Mouse (Mus musculus) midbrain, embryonic 16.5 days (tissue): ENCODE measurements around the gene Hhex. TPM values are rescaled to one million over a fixed set of nuclear protein-coding genes. Genes with fewer than 3 reads are reported as not detected.

ENCODE experiments used
- ATAC-seq: fragments of 200-750 bp; cut with Nextera tagmentation; 2 replicates; pipeline ENCODE4 v1.8.0; 2017; ENCODE audit warnings: moderate TSS enrichment
- H3K27ac ChIP-seq: fragments of 300-500 bp; sonication (generic); 2 replicates; pipeline ENCODE4 v1.5.1; 2014; ENCODE audit warnings: mild to moderate bottlenecking, low read length, mixed read lengths
- H3K27me3 ChIP-seq: fragments of 300-500 bp; sonication (generic); 2 replicates; pipeline ENCODE4 v1.6.1; 2014; ENCODE audit warnings: low read depth, low read length, mixed read lengths; ENCODE audit not compliant: control insufficient read depth, insufficient read depth
- H3K36me3 ChIP-seq: fragments of 300-500 bp; sonication (generic); 2 replicates; pipeline ENCODE4 v1.6.1; 2014; ENCODE audit warnings: mild to moderate bottlenecking, low read length, moderate library complexity, mixed read lengths; ENCODE audit not compliant: control insufficient read depth, insufficient read depth
- H3K4me1 ChIP-seq: fragments of 300-500 bp; sonication (generic); 2 replicates; pipeline ENCODE4 v1.6.1; 2014; ENCODE audit warnings: mild to moderate bottlenecking, low read length, mixed read lengths; ENCODE audit not compliant: control insufficient read depth, insufficient read depth
- H3K4me2 ChIP-seq: fragments of 300-500 bp; sonication (generic); 2 replicates; pipeline ENCODE4 v1.6.1; 2014; ENCODE audit warnings: mild to moderate bottlenecking, low read length, mixed read lengths
- H3K4me3 ChIP-seq: fragments of 300-500 bp; sonication (generic); 2 replicates; pipeline ENCODE4 v1.5.1; 2014; ENCODE audit warnings: low read depth, mild to moderate bottlenecking, low read length, moderate library complexity, mixed read lengths
- H3K9ac ChIP-seq: fragments of 300-500 bp; sonication (generic); 2 replicates; pipeline ENCODE4 v1.6.1; 2014; ENCODE audit warnings: low read depth, low read length, mixed read lengths
- H3K9me3 ChIP-seq: fragments of 300-500 bp; sonication (generic); replicated peaks from 2 replicates; pipeline ENCODE4 v1.6.1; 2014; ENCODE audit warnings: mild to moderate bottlenecking, low read length, mixed read lengths; ENCODE audit not compliant: control insufficient read depth, poor library complexity, severe bottlenecking
- WGBS: fragments of 180-500 bp; shearing (Covaris S2); extraction: QIAGEN DNeasy Blood & Tissue Kit; methylation state at CpG from one replicate; pipeline ENCODE4 v1.1.7; 2014; 5-methylcytosine and 5-hydroxymethylcytosine counted together
- polyA plus RNA-seq: library from polyadenylated mRNA; unstranded; fragments of >200 nt; fragmentation: Nextera tagmentation; extraction: Ambion mirVana; gene quantifications from 2 replicates; pipeline ENCODE4 v1.2.1, GENCODE M21; 2015

The Hhex gene
- 4.6 TPM in 2 replicates for polyA plus RNA-seq

DNA sequence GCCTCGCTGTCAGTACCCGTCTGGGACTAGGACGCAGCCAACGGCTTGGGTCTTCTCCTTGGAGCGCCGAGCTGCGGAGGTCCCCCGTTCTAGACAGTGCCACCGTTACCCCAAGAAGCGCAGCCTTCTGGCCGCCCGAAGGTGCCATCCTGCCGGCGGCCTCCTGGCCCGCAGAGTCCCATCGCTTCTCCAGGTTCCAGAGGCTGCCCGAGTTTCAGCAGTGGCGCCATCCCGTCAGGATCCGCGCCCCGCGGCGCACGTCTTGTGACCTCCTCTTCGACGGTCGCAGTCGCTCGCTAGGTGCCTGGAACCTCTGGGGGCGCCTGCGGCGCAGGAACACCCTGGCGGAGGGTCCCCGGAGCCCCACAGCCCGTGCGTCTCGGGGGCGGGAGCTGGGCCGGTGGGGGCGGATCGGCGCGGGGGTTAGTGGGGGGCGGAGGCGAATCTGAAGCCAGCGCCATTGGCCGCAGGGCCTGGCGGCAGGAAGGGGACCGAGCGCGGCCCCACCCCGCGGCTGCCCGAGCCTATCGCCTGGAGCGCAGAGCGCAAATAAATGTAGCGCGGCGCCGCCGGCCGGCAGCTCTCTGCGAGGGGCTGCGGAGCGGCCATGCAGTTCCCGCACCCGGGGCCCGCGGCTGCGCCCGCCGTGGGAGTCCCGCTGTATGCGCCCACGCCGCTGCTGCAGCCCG, at the start of gene Hhex:
TSS of gene Hhex (plus strand) at position 548 of the 689 bp plus-strand sequence.
- H3K4me3 ChIP-seq, result peak within 1 kb of the TSS; percentile 39
- under 1% methylated on average over 50 of the region's 79 CpGs for whole genome bisulfite sequencing
- no peaks in the 10 kb centered on the region for H3K9me3 ChIP-seq
- H3K4me2 ChIP-seq, result peak within 1 kb of the TSS; percentile 53
- peak within 1 kb of the TSS; percentile 34; the same call in 1 of the 2 replicates for H3K9ac ChIP-seq
- H3K36me3 ChIP-seq, result no peaks in the 10 kb centered on the region
- no peak within 1 kb of the TSS; the same call in 1 of the 2 replicates for H3K27ac ChIP-seq
- peak; percentile 66; the same call in 1 of the 2 replicates for ATAC-seq
- H3K4me1 ChIP-seq, result peaks cover 7% of the 10 kb centered on the region; the same call in 1 of the 2 replicates
- peaks cover 73% of the 10 kb centered on the region for H3K27me3 ChIP-seq

DNA sequence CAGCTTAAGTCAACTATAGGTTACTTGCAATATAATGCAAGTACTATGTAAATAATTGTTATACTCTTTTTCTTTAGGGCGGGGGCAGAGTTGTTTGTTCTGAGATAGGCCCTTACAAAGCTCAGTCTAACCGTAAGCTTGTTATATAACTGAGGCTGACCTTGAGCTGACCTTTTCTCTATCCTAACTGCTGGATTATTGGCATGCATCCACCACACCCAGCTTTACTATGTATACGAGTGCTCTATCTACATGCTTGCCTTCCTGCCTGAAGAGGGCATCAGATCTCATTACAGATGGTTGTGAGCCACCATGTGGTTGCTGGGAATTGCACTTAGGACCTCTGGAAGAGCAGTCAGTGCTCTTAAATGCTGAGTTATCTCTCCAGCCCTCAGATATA, 48.5 kb upstream of the Hhex start:
- WGBS, result 81% methylated on average over 3 of the region's 3 CpGs
- ATAC-seq, result no peak
- H3K9ac ChIP-seq, result no peak overlapping the region
- H3K27me3 ChIP-seq, result no peaks in the 10 kb centered on the region
- H3K27ac ChIP-seq, result no peak overlapping the region
- H3K9me3 ChIP-seq, result no peaks in the 10 kb centered on the region
- no peak overlapping the region for H3K4me3 ChIP-seq
- H3K36me3 ChIP-seq, result no peaks in the 10 kb centered on the region
- no peak overlapping the region for H3K4me2 ChIP-seq
- no peaks in the 10 kb centered on the region for H3K4me1 ChIP-seq

- WGBS, result 93% methylated on average over 3 of the region's 3 CpGs
- Histone ChIP-seq H3K9me3 (no peaks in the 10 kb centered on the region), H3K27ac (no peak overlapping the region), H3K36me3 (no peaks in the 10 kb centered on the region), H3K4me2 (no peak overlapping the region), H3K9ac (no peak overlapping the region), H3K4me1 (no peaks in the 10 kb centered on the region), H3K27me3 (no peaks in the 10 kb centered on the region), H3K4me3 (no peak overlapping the region)
- ATAC-seq, result no peak
These were observed 42.7 kb upstream of the Hhex start for GRCm38 (mm10) chr19:37391869-37392268.

DNA sequence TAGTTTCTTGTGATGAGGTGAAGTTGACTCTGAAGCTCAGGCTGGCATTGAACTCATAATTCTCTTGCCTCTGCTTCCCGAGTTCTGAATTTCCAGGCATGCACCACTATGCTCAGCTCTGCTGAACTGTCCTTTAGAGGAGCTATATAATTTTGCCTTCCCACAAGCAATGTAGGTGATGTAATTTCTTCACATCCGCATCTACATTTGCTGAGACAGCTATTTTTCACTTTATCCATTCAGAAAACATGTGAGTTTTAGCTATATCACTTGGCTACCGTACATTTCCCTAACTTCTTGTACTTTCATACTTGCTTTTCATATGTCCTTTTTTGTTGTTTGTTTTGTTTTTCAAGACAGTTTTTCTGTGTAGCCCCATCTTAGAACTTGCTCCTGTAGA, 38.3 kb upstream of the Hhex start:
- Histone ChIP-seq H3K4me1 (no peaks in the 10 kb centered on the region), H3K27me3 (no peaks in the 10 kb centered on the region), H3K4me3 (no peak overlapping the region), H3K36me3 (no peaks in the 10 kb centered on the region), H3K9ac (no peak overlapping the region), H3K4me2 (no peak overlapping the region), H3K27ac (no peak overlapping the region), H3K9me3 (no peaks in the 10 kb centered on the region)
- no peak for ATAC-seq
- 99% methylated on average over 3 of the region's 3 CpGs for WGBS

GRCm38 (mm10) chr19:37400936-37401335, 33.7 kb upstream of the Hhex start:
- H3K9ac ChIP-seq, result no peak overlapping the region
- no peak overlapping the region for H3K27ac ChIP-seq
- WGBS, result 80% methylated on average over 6 of the region's 6 CpGs
- no peak for ATAC-seq
- no peaks in the 10 kb centered on the region for H3K4me1 ChIP-seq
- no peaks in the 10 kb centered on the region for H3K36me3 ChIP-seq
- H3K9me3 ChIP-seq, result no peaks in the 10 kb centered on the region
- no peak overlapping the region for H3K4me3 ChIP-seq
- no peak overlapping the region for H3K4me2 ChIP-seq
- H3K27me3 ChIP-seq, result no peaks in the 10 kb centered on the region

DNA sequence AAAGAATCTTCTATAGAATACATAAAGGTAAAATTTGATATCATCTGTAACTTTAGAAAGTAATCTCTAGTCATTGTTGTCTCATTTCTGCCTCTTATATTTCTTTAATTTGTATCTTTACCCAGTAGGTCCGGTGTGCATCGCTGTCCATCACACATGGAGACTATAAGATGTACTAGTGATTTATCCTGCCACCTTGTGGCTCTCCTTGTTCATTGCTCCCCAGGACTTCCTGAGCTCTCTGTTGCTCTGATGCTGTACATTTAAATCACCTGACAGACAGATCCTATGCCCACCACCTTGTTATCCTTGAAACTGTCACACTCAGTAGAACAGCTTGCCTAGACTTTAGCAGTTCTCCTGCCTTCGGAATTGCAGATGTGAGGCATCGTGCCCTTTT, 16.3 kb upstream of the Hhex start:
- no peaks in the 10 kb centered on the region for H3K27me3 ChIP-seq
- 85% methylated on average over 4 of the region's 4 CpGs for WGBS
- H3K4me2 ChIP-seq, result no peak overlapping the region
- H3K4me1 ChIP-seq, result no peaks in the 10 kb centered on the region
- ATAC-seq, result no peak
- H3K27ac ChIP-seq, result no peak overlapping the region
- H3K36me3 ChIP-seq, result no peaks in the 10 kb centered on the region
- no peak overlapping the region for H3K9ac ChIP-seq
- H3K9me3 ChIP-seq, result no peaks in the 10 kb centered on the region
- no peak overlapping the region for H3K4me3 ChIP-seq

DNA sequence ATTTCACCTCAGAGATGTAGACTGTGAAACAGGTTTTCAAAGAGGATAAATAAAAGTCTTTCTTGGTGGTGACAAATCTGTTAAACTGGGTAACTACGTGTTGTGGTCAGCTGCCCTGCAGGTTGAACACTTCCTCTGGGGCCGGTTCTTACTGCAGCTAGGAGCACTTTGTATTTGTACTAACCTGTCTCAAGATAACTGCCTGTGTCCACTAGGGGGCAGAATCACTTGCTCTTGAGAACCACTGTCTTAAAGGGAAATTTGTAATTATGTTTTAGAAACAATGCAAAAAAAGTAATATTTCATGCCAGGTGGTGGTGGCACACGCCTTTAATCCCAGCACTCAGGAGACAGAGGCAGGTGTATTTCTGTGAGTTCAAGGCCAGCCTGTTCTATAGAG, 15.0 kb upstream of the Hhex start:
- H3K9me3 ChIP-seq, result no peaks in the 10 kb centered on the region
- no peak overlapping the region for H3K4me3 ChIP-seq
- H3K27ac ChIP-seq, result no peak overlapping the region
- 56% methylated on average over 3 of the region's 3 CpGs for WGBS
- H3K4me2 ChIP-seq, result no peak overlapping the region
- H3K36me3 ChIP-seq, result no peaks in the 10 kb centered on the region
- no peak for ATAC-seq
- H3K27me3 ChIP-seq, result no peaks in the 10 kb centered on the region
- no peak overlapping the region for H3K9ac ChIP-seq
- H3K4me1 ChIP-seq, result no peaks in the 10 kb centered on the region

- no peaks in the 10 kb centered on the region for H3K36me3 ChIP-seq
- H3K4me1 ChIP-seq, result no peaks in the 10 kb centered on the region
- ATAC-seq, result no peak
- no peak overlapping the region for H3K4me3 ChIP-seq
- H3K9me3 ChIP-seq, result no peaks in the 10 kb centered on the region
- no peak overlapping the region for H3K9ac ChIP-seq
- peaks cover 37% of the 10 kb centered on the region for H3K27me3 ChIP-seq
- no peak overlapping the region for H3K27ac ChIP-seq
- H3K4me2 ChIP-seq, result no peak overlapping the region
- 81% methylated on average over 5 of the region's 5 CpGs for WGBS
These were observed 6.0 kb upstream of the Hhex start for GRCm38 (mm10) chr19:37428589-37428988.

GRCm38 (mm10) chr19:37431139-37431756, 3.4 kb upstream of the Hhex start:
- no peak overlapping the region for H3K4me3 ChIP-seq
- H3K27ac ChIP-seq, result no peak overlapping the region
- no peaks in the 10 kb centered on the region for H3K9me3 ChIP-seq
- 94% methylated on average over 11 of the region's 11 CpGs for WGBS
- peaks cover 55% of the 10 kb centered on the region for H3K27me3 ChIP-seq
- no peaks in the 10 kb centered on the region for H3K36me3 ChIP-seq
- no peak overlapping the region for H3K4me2 ChIP-seq
- ATAC-seq, result no peak
- H3K4me1 ChIP-seq, result peaks cover 7% of the 10 kb centered on the region; the same call in 1 of the 2 replicates
- no peak overlapping the region for H3K9ac ChIP-seq
